Mouse (Mus musculus) yolk sac, embryonic 10.5 days (tissue): ENCODE measurements around the gene Ifitm1.
"Not testable (repeated sequence)": the region's sequence is repeated elsewhere in the genome, so short reads cannot be mapped to it uniquely, and the experiment has no call there.

Experiments used
- DNase-seq: peaks from one replicate; pipeline ENCODE4 v3.0.0-alpha.2; 2017; ENCODE audit warnings: low spot score

The Ifitm1 gene

GRCm38 (mm10) chr7:140976720-140977119, 9.7 kb downstream of the Ifitm1 start:
- DNase-seq = not testable (repeated sequence)

- no peak for DNase-seq
Measured at GRCm38 (mm10) chr7:140981704-140982103, 14.7 kb downstream of the Ifitm1 start.

GRCm38 (mm10) chr7:140982971-140983370, 15.9 kb downstream of the Ifitm1 start:
- DNase-seq = no peak

GRCm38 (mm10) chr7:140987182-140988138, 20.4 kb downstream of the Ifitm1 start:
- DNase-seq = no peak

GRCm38 (mm10) chr7:140989022-140989421, 22.0 kb downstream of the Ifitm1 start:
- no peak for DNase-seq

GRCm38 (mm10) chr7:140990185-140990584, 23.2 kb downstream of the Ifitm1 start:
- no peak for DNase-seq

GRCm38 (mm10) chr7:140990622-140991021, 23.6 kb downstream of the Ifitm1 start:
- DNase-seq = no peak

GRCm38 (mm10) chr7:140991117-140991689, 24.2 kb downstream of the Ifitm1 start:
- DNase-seq = no peak

- no peak for DNase-seq
Measured at GRCm38 (mm10) chr7:140997817-140998216, 30.8 kb downstream of the Ifitm1 start.

GRCm38 (mm10) chr7:140998853-140999700, 32.1 kb downstream of the Ifitm1 start:
- no peak for DNase-seq

- DNase-seq = no peak
Measured at GRCm38 (mm10) chr7:141000881-141001708, 34.1 kb downstream of the Ifitm1 start.

GRCm38 (mm10) chr7:141003248-141004010, 36.4 kb downstream of the Ifitm1 start:
- no peak for DNase-seq

GRCm38 (mm10) chr7:141006446-141006845, 39.4 kb downstream of the Ifitm1 start:
- no peak for DNase-seq

- no peak for DNase-seq
Measured at GRCm38 (mm10) chr7:141006914-141007313, 39.9 kb downstream of the Ifitm1 start.

- peak; percentile 46 for DNase-seq
Measured at GRCm38 (mm10) chr7:141008312-141008761, 41.3 kb downstream of the Ifitm1 start.

GRCm38 (mm10) chr7:141008938-141009660, 42.1 kb downstream of the Ifitm1 start:
- peak; percentile 70 for DNase-seq

- DNase-seq = no peak
Measured at GRCm38 (mm10) chr7:141009665-141010064, 42.6 kb downstream of the Ifitm1 start.

GRCm38 (mm10) chr7:141010593-141010992, 43.6 kb downstream of the Ifitm1 start, which contains the start of gene Ifitm3:
Gene Ifitm3, minus strand, starts transcription at chr7:141010770.
- DNase-seq = peak; percentile 21

- no peak for DNase-seq
Measured at GRCm38 (mm10) chr7:141011238-141011770, 44.3 kb downstream of the Ifitm1 start.
